8 mouse cellular contexts compared by ENCODE assay signal in genomic region chr3:53041411-53042239, GRCm38 (mm10). TPM values are rescaled to one million over a fixed set of nuclear protein-coding genes. Genes with fewer than 3 reads are reported as not detected.
DNase-seq lines count a peak whose midpoint lies in the region; ATAC-seq lines count a peak whose summit lies in the region.

Gene Lhfp (plus strand): TSS chr3:53041528.

- peak; percentile 76 for DNase-seq in R1 (ENCODE audit: low read depth, low spot score)
- DNase-seq in cerebellum, adult 9-10 months, result peak; percentile 71
- peak; percentile 31 to 63 for DNase-seq in frontal cortex, postnatal 10 days (ENCODE audit: low spot score in 2 of 2)
- peak; percentile 53 to 75 for DNase-seq in layer of hippocampus, postnatal 10 days (ENCODE audit: low spot score in 2 of 2)
- DNase-seq in lung, postnatal 10 days, result peak; percentile 87
- DNase-seq in right cerebral cortex, adult 18-20 months, result peak; percentile 77

- ATAC-seq in hematopoietic stem cell, adult 5-6 weeks (replicated peaks in 1 of 2; ENCODE audit: insufficient read depth in 1 of 2, low FRiP score in 2 of 2, low TSS enrichment in 1 of 2, low read depth in 1 of 2, poor library complexity in 2 of 2, severe bottlenecking in 2 of 2), result peak; percentile 48 to 69
- ATAC-seq in activated CD4-positive, CD25-positive, alpha-beta regulatory T cell, adult 4 months, result no peak

RNA-seq across cellular contexts. Expression of gene Lhfp, which starts in this region (rescaled TPM):
- total RNA-seq in hematopoietic stem cell, adult 5-6 weeks (2017), result 0.44 TPM in 1 of 2 replicates, not detected in the other
- total RNA-seq in layer of hippocampus, postnatal 10 days (2021), result 10 to 100 TPM; 21.4 to 23.8 TPM
- under 1 TPM in 1 of 2 experiments, not detected in 1; 0.42 TPM for polyA plus RNA-seq in activated CD4-positive, CD25-positive, alpha-beta regulatory T cell, adult 4 months (2017; shearing (Covaris generic))

Comparison
In these comparisons a context has a peak if more than half of its experiments do, and no peak if none do; other contexts are left out.
1. RNA of gene Lhfp (total RNA-seq): 21.4 to 23.8 TPM in layer of hippocampus, postnatal 10 days; 0.44 TPM in hematopoietic stem cell, adult 5-6 weeks; every median in the first group is over 10 times any median in the second.
2. Peak in ATAC-seq in hematopoietic stem cell, adult 5-6 weeks; RNA of the gene not detected or under 1 TPM.
3. Peak in every context shown above with its lines, with median percentiles within 50 percentile points of each other: DNase-seq.